14 mouse cellular contexts compared by ENCODE assay signal in genomic region chr5:17880799-17881541, GRCm38 (mm10). TPM values are rescaled to one million over a fixed set of nuclear protein-coding genes. Genes with fewer than 3 reads are reported as not detected.
DNase-seq lines count a peak whose midpoint lies in the region; ATAC-seq and TF ChIP-seq lines count a peak whose summit lies in the region.
"Had no signal": no experiment of that assay in that cellular context is flagged by ENCODE, and none has a peak within 500 bp of the region (broad histone marks: within the 10 kb centered on the region; RNA-seq: fewer than 3 reads in every experiment).

No protein-coding gene starts in this region.

- peak; percentile 16 for DNase-seq in gastrocnemius, adult 2 months
- no peak for DNase-seq in gastrocnemius, postnatal 36 days
- DNase-seq in right cerebral cortex, adult 2 months (ENCODE audit: low spot score in 2 of 2): no peak
- no peak for DNase-seq in frontal cortex, postnatal 14 days (ENCODE audit: low spot score in 2 of 2)
- DNase-seq in spleen, adult 12 weeks (ENCODE audit: low spot score): no peak
- DNase-seq: cerebellum, postnatal 10 days; kidney, adult 8-10 months; layer of hippocampus, adult 9-11 months; lung, postnatal 4 days had no signal

- H3K4me3 ChIP-seq in gastrocnemius, adult 2 months: no peak overlapping the region
- H3K4me3 ChIP-seq: hindbrain, embryonic 10.5 days; limb, embryonic 10.5 days had no signal

- intact Hi-C loops in gastrocnemius, adult 2 months (cut with DNase I): loop anchor here (5.0 to 10.0 kb wide), 2 partner anchors 34 to 104 kb away; no protein-coding TSS in a partner anchor
- intact Hi-C loops in gastrocnemius, postnatal 36 days (cut with DNase I): no loop called here

- peak; percentile 86 for ATAC-seq in erythroblast, adult 5-6 weeks (replicated peaks; ENCODE audit: low FRiP score, poor library complexity, severe bottlenecking)
- ATAC-seq in hematopoietic stem cell, adult 5-6 weeks (replicated peaks in 1 of 2; ENCODE audit: insufficient read depth in 1 of 2, low FRiP score in 2 of 2, low TSS enrichment in 1 of 2, low read depth in 1 of 2, poor library complexity in 2 of 2, severe bottlenecking in 2 of 2): peak; percentile 21 to 37; a peak in 2 of 4 replicates
- ATAC-seq in megakaryocyte-erythroid progenitor cell, adult 5-6 weeks (replicated peaks; ENCODE audit: low FRiP score, low TSS enrichment, poor library complexity, severe bottlenecking): peak; percentile 92

- no peak for TF ChIP-seq CTCF in gastrocnemius, adult 2 months (IDR thresholded peaks at IDR 0.05)

- H3K27ac ChIP-seq in gastrocnemius, adult 2 months: peak overlapping the region; percentile 78
- H3K27ac ChIP-seq: hindbrain, embryonic 10.5 days; limb, embryonic 10.5 days had no signal

RNA-seq across cellular contexts. Expression of gene Cd36, which starts 7.6 kb away (rescaled TPM):
- total RNA-seq in gastrocnemius, adult 2 months (2021): 100 to 1,000 TPM; 237 to 443 TPM
- total RNA-seq in gastrocnemius, postnatal 36 days (2021): 100 to 1,000 TPM; 264 to 332 TPM
- total RNA-seq in erythroblast, adult 5-6 weeks (2015; ENCODE audit: low replicate concordance): 678 and 679 TPM in 2 replicates
- total RNA-seq in erythroblast, adult 5-6 weeks (2017; ENCODE audit: low replicate concordance): 1,468 and 1,791 TPM in 2 replicates
- total RNA-seq in hematopoietic stem cell, adult 5-6 weeks (2017): 2.2 and 3.9 TPM in 2 replicates
- 2.8 and 4.1 TPM in 2 replicates for total RNA-seq in megakaryocyte-erythroid progenitor cell, adult 5-6 weeks (2014; fragmentation: Nextera tagmentation)
- total RNA-seq in megakaryocyte-erythroid progenitor cell, adult 5-6 weeks (2017): 8.0 and 8.9 TPM in 2 replicates

Comparison
In these comparisons a context has a peak if more than half of its experiments do, and no peak if none do; other contexts are left out.
1. ATAC-seq: peak in every context shown above with its lines; median percentile 92 in megakaryocyte-erythroid progenitor cell, adult 5-6 weeks; 86 in erythroblast, adult 5-6 weeks; 29 in hematopoietic stem cell, adult 5-6 weeks.
2. RNA of gene Cd36, which starts 7.6 kb away (total RNA-seq): 678 to 1,791 TPM in erythroblast, adult 5-6 weeks, 237 to 443 TPM in gastrocnemius, adult 2 months and 264 to 332 TPM in gastrocnemius, postnatal 36 days; 2.8 to 8.9 TPM in megakaryocyte-erythroid progenitor cell, adult 5-6 weeks and 2.2 to 3.9 TPM in hematopoietic stem cell, adult 5-6 weeks; every median in the first group is over 10 times any median in the second.